Mouse (Mus musculus) B cell, adult 2 months (primary cell): Measurements from ENCODE around the gene Usp20.

Experiments
- DNase-seq, 2 experiments: peaks; one replicate each; pipeline ENCODE4 v3.0.0; 2022

Usp20 gene

DNA sequence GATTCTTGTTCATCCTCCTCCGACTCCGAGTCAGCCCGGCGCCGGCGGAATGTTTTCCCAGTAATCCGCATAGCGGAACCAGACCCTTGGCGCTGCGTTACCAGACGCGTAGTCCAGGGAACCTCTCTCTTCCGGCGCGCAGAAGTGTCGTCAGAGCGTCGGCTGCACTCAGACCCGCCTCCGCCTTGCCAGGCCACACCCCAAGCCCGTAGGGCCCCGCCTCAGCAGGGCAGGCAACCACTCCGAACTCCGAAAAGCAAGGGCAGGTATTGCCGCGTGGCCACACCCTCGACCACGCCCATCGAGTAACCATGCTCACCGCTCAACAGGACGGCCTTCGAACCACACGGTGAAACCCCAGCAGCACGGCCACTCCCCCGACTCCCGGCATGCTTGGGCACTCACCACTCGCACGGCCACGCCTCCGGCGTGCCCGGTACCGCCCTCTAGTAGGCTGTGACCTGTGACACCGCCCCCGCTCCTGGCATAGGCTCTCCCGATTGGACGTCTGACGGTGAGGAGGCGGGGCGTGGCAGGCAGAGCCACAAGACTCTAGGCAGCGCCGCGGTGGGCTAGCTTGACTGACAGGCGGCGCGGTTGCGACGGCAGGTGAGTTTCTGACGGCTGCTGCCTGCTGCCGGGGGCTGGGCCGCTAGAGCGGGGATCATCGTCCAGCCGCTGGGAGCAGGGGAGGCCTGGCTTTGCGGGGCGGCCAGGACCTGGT lies at the start of gene Usp20, which contains the start of gene BC005624:
Usp20 (plus strand) TSS at position 490 of the 724 bp plus-strand sequence.
BC005624 (minus strand) TSS at position 412 of the 724 bp plus-strand sequence.
- peak; percentile 100 for DNase-seq

DNA sequence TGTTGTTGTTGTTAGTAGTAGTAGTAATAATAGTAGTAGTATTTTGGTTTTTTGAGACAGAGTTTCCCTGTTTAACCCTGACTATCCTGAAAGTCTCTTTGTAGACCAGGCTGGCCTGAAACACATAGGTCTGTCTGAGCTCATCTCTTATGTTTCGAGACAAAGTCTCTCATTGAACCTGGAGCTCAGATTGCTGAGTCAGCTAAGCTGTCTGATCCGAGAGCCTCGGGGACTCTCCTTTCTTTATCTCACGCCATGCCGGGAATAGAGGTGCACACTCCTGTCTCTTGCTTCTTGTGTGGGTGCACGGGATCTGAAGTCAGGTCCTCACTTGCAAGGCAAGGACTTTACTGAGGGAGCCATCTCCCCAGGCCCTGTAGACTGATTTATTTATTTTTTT lies 49.0 kb upstream of the Usp20 start:
- no peak for DNase-seq

DNA sequence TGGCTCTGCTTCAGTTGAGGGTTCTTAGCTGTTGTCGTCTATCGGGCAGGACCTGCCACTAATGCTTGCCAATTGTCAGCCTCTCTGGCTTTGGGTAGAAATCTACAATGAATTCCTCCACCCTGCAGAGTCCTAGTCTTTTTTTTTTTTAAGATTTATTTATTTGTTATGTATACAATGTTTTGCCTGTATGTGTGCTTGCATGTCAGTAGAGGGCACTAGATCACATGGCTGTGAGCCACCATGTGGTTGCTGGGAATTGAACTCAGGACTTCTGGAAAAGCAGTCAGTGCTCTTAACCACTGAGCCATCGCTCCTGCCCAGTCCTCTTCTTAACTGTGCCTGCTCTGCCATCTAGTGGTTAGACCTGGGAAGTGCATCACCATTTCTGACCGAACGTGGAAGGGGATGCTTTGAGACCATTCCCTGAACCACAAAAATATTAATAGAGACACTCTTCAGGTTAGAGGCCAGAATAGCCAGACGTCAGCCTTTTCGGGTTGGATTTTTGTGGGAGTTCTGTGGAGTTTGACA lies 48.1 kb upstream of the Usp20 start:
- peak; percentile 77 to 78 for DNase-seq

DNA sequence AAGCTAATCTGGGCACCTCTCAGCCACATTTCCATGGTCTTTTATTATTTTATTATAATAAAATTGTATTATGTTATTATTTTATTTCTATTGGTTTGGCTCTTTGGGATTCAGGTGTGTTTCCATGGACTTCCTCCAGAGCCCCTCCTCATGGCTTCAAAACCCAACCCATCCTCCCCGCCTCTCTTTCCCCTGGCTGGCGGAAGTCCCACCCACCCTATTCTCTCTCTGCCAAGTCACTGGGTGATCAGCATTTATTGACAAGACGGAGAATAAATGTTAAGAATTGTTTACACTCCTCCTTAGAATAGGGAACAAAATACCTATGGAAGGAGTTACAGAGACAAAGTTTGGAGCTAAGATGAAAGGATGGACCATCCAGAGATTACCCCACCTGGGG lies 45.3 kb upstream of the Usp20 start:
- DNase-seq = no peak

DNA sequence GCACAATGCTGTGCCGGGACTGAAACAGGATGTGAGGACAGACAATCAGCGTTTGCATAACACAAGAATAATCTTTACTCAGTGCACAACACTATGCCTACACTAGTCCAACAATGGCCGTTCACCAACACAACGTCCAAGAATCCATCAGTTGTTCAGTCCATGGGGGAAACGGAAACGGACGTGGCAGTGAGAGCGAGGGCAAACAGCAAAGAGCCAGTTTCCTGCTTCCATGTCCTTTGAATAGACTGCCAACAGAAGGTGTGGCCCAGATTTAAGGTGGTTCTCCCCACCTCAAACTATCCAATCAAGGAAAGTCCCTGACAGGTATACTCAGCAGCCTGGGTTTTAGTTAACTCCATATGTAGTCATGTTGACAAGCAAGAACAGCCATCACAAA lies 44.3 kb upstream of the Usp20 start:
- DNase-seq = no peak

DNA sequence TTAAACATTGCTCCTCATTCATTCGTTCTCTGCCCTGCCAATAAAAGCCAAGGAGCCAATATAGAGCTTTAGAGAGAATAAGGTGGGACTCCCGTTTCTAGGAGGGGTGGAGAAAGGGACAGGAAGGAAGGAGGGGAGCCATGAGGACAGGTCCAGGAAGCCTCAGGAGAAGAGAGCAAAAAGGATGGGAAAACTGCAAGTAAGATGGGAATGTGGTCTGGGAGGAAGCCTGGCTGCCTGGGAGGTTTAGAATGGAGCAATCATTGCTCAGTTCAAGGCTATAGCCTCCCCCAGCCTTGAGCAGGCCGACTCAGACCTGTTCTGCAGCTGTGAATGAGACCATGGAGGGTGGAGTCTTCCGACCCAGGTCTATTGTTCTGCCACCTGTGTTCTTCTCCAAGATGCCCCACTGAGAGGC lies 43.5 kb upstream of the Usp20 start:
- no peak for DNase-seq

DNA sequence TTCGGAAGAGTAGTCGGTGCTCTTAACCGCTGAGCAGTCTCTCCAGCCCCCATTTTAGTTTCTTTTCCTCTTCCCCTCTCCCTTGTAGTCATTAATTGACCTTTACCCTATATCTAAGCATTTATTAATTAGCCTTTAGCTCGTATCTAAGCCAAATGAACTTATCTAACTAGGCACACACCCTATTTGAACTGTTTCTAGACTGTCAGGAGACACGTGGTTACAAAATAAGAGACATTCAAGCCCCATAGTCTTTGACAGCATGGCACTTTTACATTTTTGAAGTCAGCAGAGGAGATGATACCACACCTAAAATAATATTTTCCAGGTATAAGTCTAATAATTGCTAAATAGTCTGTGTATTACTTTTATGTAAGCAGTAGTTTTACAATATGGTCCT lies 40.5 kb upstream of the Usp20 start:
- DNase-seq = no peak

DNA sequence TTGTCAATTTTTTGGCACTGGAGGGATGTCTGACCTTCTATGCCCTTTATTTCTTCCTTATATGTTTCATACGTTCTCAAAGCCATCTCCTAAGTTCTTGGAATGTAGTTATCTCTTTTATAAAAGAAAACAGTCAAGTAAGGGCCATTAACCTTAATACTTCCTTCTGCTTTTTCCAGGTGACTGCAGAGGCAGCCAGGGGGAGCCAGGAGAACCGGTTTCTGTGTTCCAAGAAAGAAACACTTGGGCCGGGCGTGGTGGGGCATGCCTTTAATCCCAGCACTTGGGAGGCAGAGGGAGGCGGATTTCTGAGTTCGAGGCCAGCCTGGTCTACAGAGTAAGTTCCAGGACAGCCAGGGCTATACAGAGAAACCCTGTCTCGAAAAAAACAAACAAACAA lies 40.0 kb upstream of the Usp20 start:
- peak; percentile 32 to 47 for DNase-seq

DNA sequence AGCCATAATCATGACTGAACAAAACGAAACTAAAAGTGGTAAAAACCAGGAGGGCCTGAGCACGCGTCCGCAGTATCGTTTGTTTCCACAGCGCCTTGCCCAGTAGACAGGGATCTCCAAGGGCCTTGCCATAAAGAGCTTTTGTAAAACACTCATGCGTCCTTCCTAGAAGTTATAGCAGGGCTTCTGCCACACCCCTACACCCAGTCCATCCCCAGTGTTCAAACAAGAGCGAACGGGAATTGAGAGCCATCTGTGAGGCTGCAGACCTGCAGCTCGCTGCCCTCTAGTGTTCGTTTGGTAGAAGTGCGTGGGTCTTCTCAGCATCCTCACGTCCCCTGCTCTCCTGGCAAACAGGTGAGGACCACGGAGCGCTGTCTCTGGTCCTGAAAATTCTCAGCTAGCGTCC lies 39.5 kb upstream of the Usp20 start:
- DNase-seq = peak; percentile 74 to 75

DNA sequence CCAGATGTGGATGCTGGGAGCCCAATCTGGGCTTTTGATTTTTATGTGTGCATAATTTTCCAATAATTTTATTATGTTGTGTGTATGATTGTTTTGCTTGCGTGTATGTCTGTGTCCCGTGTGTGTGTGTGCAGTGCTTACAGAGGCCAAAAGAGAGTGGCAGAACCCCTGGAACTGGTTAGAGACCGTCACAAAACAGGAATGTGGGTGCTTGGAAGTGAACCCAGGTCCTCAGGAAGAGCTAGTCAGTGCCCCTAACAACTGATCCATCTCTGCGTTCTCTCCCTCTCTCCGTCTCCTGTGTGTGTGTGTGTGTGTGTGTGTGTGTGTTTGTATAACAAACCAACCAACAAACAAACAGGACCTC lies 29.6 kb upstream of the Usp20 start:
- no peak for DNase-seq

DNA sequence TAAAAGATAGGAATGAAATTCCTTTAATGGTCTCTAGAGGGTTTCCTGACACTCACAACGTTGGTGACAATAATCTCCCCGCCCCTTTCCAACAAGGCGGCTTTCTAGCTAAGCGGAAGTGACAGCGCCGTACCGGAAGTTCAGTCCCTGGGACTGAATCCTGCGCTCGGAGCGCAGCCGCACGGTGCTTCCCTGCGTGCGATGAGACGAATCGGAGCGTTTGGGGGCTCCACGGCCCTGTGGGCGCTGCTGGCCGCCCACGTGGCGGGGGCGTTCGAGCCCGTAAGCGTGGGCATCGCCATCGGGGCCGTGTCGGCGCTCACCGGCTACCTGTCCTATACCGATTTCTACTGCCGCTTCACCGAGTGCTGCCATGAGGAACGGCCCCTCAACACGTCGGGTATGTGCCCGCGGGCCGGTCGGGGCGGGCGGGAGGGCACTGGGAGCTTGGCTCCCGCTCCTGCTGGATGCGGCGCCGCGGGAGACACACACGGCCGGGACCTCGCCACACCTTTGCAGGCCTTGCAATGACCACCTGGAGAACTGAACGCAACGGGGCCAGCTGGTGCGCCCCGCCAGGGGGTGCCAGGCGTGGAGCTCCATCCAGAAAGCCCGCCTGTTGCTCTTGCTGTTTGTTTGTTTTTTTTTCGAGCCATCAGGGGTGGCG lies 29.1 kb upstream of the Usp20 start, which contains the start of gene Tor1b:
Tor1b (plus strand) TSS at position 136 of the 667 bp plus-strand sequence.
- DNase-seq = peak; percentile 83

DNA sequence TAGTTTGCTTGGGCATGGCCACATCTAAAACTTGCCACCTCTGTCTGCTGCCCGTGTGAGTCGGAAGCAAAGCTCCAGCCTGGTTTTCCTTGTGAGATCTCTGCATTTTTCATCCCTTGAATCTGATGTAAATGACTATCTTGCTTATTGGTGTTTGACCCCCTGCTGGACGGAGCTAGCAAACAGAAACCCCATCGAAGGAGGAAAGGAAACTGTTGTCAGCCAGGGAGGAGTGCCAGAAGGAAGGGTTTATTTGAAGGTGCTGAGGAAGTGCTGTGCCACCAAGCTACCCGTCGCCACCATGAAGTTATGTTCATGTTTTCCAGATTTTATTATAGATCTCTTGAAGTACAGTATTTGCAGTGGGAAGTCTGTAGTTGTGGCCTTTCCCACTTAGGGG lies 27.3 kb upstream of the Usp20 start:
- peak; percentile 44 to 55 for DNase-seq

DNA sequence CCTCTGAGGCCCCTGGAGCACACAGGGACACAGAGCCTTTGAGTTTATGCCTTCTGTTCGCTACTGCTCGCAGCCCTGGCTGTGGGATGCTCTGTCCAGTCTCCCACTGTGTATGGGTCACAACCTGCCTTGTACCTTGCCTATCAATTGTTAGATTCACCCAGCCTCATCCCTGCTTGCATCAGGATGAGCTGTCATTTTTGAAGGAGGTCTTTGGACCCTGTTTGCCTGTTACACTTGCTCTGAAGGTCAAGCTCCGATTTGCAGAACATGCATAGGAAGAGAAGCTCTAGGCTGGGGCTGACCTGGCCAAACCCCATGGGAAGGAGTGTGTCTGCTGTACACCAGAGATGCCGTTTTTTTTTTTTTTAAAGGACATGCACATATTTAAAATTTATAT lies 24.6 kb upstream of the Usp20 start:
- no peak for DNase-seq

DNA sequence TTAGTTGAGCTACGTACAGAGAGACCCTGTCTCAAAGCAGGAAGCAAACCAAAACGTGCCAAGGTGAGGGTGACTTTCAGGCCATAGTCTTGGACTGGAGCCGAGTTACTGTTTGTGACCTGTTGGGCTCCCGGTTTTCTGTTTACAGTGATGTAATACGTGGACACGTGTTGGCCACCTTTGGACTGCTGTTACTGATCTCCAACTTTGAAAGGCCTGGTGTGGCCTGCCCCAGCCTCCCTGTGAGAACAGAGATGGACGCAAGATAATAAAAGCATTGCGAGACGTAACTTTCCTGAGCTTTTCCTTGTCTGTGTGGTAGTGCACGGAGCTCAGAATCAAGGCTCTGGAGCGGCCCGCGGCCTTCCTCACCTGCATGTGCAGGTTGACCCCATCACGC lies 23.4 kb upstream of the Usp20 start:
- no peak for DNase-seq

DNA sequence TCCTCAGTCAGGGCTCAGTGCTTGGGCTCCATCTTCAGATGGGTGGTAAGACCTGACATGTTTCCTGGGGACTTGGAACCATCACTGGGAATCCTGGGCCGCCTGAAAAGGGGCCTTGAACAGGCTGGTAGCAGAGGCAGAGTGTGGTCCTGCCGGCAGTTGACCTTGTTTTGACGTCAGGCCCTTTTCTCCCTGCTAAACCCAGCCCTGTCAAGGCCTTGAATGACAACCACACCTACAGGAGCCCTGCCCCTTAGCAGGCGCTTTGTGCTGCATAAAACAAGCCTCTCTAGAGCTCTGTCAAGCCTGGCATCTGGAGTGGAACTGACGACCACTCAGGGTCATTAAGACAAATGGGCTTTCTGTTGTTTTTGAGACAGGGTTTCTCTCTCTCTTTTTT lies 22.2 kb upstream of the Usp20 start:
- no peak for DNase-seq

DNA sequence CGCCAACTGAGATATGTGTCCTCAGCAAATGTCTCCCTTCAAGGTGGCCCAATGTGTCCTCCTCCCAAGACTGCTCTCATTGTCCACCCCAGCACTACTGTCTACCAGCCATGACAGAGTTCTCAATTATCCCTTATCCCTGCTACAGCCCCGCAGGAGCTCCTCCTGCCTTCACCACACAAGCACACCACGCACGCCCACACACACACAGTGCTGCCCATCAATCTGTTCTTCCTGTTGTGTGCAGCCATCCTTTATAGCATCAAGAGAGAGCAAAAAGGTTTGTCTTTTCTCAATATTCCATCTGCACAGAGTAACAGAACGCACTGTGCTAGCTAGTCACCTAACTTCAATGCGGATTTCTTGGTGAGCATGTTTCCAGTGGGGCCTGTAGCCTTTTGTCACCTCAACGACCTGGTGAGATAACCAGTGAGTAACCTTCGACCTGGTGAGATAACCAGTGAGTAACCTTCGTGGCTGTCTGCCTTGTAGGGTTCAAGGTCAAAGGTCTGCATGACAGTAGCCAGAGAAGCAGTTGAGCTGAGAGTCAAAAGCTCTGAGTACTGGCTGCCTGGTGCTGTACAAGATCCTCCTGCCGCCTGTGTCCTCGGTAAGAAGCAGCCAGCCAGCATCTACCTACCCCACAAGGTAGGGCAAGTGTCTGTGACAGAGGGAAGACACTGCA lies 19.4 kb upstream of the Usp20 start:
- DNase-seq = no peak

DNA sequence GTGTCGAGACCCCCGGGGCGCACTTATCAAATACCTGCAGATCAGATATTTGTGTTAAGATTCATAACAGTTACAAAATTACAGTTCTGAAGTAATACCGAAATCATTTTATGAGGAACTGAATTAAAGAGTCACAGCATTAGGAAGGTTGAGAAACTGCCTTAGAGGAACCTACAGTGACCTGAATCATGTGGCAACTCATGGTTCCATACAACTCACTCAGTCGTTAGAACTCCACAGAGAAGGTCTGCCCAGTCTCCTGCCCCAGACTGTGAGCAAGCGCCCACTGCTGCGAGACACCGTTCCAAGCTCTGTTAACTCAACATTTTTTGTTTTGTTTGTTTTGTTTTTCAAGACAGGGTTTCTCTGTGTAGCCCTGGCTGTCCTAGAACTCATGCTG lies 16.5 kb upstream of the Usp20 start:
- no peak for DNase-seq

DNA sequence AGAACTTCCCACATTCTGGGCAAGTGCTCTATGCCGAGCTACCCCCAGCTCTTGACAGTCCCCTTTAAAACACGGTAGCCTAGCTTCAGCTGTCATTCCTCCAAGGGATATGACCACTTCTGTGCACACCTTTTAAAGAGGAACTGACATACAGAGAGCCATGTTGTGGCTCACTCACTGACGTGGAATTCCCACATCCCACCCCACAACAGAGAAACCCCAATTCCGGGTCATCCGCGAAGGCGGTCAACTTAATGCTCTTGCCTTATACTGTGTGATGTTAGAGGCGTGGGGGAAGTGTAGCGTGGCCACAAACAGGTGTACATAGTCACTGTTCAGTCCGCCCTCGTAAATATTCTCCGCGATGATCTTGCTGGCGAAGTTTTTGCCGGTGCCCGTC lies 15.3 kb upstream of the Usp20 start:
- DNase-seq = peak; percentile 20

DNA sequence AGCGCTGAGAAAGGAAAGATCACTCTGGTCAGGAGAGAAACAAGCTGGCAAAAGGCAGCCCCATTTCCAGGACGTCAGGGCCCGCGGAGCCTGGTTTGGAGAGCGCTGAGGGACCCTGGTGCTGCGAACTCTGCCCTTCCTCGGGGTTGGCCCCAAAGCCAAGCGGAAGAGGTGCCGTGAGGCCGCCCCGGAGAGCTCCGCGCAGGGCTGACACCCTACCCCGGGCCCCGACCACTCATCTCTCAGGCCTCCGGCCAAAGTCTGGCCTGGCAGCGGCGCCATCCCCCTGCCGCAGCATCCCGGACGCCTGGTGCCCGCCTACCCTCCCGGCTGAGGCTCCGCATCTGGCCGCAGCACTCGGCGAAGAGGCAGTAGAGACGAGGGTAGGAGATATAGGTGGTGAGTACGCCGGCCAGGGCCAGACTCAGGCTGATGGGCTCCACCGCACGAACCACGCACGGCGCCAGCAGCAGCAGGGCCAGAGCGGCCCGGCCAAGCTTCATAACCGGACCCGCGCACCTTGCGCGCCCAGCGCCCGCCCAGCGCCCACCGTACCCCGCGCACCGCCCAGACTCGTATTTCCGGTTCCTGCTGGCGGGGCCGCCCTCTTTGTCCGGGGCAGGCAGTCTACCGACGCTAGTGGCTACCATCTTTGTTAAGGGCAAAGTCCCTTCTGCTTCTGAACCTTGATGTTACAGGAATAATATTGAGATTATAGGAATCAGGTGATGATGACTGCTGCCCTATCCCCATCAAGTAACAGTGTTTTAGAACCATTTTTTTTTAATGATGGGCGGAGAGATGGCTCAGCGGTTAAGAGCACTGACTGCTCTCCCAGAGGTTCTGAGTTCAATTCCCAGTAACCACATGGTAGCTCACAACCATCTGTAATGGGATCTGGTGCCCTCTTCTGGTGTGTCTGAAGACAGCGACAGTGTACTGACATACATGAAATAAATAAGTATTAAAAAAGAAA lies 14.4 kb upstream of the Usp20 start, which contains the start of gene Tor1a:
Tor1a (minus strand) TSS at position 582 of the 976 bp plus-strand sequence.
- DNase-seq = peak; percentile 85 to 87

DNA sequence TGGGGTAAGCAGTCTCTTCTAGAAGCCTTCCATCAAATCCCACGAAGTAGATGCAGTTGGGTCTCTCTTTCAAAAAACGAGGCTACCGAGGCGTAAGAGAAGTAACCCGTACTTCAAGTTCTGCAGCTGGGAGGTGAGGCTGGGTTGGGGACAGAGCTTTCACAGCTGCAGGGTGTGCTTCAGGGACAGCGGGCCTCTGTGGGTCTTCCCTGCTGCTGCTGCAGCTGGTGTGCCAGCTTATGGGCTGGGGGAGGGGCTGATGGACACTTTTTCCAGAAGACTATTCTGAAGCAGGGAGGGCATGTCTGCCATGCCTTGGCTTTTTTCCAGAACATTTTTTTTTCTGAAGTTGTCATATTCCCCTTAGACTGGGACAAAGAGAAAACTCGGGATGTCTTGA lies 945 bp downstream of the Usp20 start:
- no peak for DNase-seq

DNA sequence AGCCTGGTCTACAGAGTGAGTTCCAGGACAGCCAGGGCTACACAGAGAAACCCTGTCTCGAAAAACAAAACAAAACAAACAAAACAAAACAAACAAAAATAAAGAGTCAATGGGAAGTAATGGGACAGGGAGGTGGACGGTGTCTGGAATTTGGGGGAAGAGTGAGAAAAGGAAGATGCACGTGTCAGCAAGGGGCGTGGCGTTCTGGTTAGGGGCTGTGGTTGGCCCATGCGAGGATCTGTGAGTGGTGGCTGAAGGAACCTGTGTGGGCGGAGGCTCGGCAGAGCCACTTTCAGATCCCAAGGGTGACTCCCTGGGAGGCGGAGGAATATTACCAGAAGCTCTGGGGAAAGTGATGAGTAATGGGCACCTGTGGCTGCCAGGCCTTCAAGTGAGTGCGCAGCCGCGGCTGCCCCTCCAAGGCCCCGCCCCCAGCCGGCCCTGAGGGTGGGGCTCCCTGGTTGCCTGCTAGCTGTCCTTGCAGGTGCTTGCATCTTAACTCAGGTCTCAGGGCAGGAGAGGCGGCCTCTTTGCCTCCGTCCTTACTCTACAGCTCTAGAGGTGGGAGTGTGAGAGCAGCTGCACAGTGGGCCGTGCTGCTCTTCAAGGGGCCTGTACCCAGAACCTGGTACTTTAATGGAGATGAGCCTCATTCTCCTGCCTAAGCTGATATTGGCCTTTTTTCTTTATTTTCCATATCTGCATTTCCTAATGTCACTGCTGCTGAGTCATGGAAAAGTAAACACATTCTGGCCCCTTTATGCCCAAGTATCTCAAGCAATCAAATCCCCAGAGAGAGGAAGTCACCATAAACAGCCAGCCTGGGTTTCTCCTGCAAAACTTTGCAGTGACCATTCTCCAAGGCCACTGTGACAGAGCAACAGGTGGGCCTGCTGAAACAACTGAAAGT lies 3.3 kb downstream of the Usp20 start:
- peak; percentile 33 to 43 for DNase-seq
